Mouse (Mus musculus) midbrain, embryonic 12.5 days (tissue): ENCODE measurements around the gene Klhl22. TPM values are rescaled to one million over a fixed set of nuclear protein-coding genes. Genes with fewer than 3 reads are reported as not detected.

Experiments used
- ATAC-seq: fragments of 200-750 bp; cut with Nextera tagmentation; 2 replicates; pipeline ENCODE4 v1.8.0; 2017; ENCODE audit warnings: low read depth, moderate TSS enrichment, moderate library complexity; ENCODE audit not compliant: low FRiP score
- H3K27ac ChIP-seq: fragments of 300-500 bp; sonication (generic); replicated peaks from 2 replicates; pipeline ENCODE4 v1.5.1; 2016; ENCODE audit warnings: mild to moderate bottlenecking
- H3K27me3 ChIP-seq: fragments of 300-500 bp; sonication (generic); 2 replicates; pipeline ENCODE4 v1.6.1; 2016; ENCODE audit warnings: mild to moderate bottlenecking
- H3K36me3 ChIP-seq: fragments of 300-500 bp; sonication (generic); 2 replicates; pipeline ENCODE4 v1.6.1; 2016
- H3K4me1 ChIP-seq: fragments of 300-500 bp; sonication (generic); 2 replicates; pipeline ENCODE4 v1.6.1; 2016
- H3K4me2 ChIP-seq: fragments of 300-500 bp; sonication (generic); replicated peaks from 2 replicates; pipeline ENCODE4 v1.6.1; 2016; ENCODE audit warnings: mild to moderate bottlenecking, moderate library complexity
- H3K4me3 ChIP-seq: fragments of 300-500 bp; sonication (generic); 2 replicates; pipeline ENCODE4 v1.5.1; 2016; ENCODE audit warnings: mild to moderate bottlenecking
- H3K9ac ChIP-seq: fragments of 300-500 bp; sonication (generic); replicated peaks from 2 replicates; pipeline ENCODE4 v1.6.1; 2016; ENCODE audit warnings: mild to moderate bottlenecking, moderate library complexity
- H3K9me3 ChIP-seq: fragments of 300-500 bp; sonication (generic); 2 replicates; pipeline ENCODE4 v1.6.1; 2016; ENCODE audit warnings: mild to moderate bottlenecking
- WGBS: fragments of 180-500 bp; shearing (Covaris S2); methylation state at CpG from one replicate; pipeline ENCODE4 v1.1.7; 2016; 5-methylcytosine and 5-hydroxymethylcytosine counted together
- polyA plus RNA-seq: library from polyadenylated mRNA; unstranded; fragments of >200 nt; fragmentation: Nextera tagmentation; extraction: Ambion mirVana; gene quantifications from 2 replicates; pipeline ENCODE4 v1.2.1, GENCODE M21; 2016

The Klhl22 gene
- polyA plus RNA-seq, 1 experiment from 2014 or later = 57.9 TPM

DNA sequence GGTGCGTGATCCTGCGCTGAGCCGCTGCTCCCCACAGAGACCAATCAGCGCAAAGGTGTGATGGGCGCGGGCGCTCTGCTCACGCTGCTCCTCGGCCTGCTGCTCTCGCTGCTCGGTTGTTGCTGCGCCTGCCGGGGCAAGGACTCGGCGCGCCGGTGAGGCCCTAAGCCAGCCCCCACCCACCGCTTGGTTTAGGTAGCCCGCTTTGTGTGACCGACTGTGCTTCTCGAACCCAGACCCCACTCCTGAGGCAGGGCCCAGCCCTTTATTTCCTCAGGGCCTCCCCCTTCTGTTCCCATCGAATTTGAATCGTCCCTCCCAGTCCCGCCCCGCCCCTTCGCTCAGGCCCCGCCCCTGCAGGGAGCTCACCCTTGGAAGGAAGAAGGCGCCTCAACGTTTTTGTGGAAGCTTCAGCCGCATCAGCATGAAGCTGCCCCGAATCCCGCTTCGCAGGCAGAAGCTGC is 45.1 kb downstream of the Klhl22 start:
- Histone ChIP-seq H3K4me2 (peak overlapping the region; percentile 62), H3K9ac (0 out of 2 replicates have a peak overlapping the region, but pooled peaks have one; percentile 20), H3K27ac (no peak overlapping the region), H3K4me3 (peak overlapping the region; percentile 40), H3K27me3 (peaks cover 93% of the 10 kb centered on the region), H3K9me3 (no peaks in the 10 kb centered on the region), H3K4me1 (peaks cover 45% of the 10 kb centered on the region), H3K36me3 (no peaks in the 10 kb centered on the region)
- no peak for ATAC-seq
- 3% methylated on average over 33 of the region's 33 CpGs for WGBS

DNA sequence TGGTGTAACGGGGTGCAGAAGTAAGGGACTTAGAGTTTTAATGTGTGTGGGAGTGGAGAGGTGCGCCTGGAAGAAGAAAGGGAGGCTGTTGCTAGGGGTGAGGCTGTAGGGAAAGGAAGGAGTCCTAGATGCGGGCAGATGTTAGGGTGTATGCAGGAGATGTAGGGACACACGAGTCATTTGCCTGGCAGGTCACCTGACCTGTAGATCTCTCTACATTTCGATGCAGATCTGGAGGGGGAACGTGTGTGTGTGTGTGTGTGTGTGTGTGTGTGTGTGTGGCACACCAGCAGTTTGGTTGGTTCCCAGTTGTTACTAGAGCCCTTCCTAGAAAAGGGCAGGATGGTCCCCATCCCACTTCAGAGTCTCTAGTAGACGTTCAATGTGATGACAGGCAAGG is 45.6 kb downstream of the Klhl22 start:
- 0 out of 2 replicates have a peak overlapping the region, but pooled peaks have one; percentile 20 for H3K9ac ChIP-seq

DNA sequence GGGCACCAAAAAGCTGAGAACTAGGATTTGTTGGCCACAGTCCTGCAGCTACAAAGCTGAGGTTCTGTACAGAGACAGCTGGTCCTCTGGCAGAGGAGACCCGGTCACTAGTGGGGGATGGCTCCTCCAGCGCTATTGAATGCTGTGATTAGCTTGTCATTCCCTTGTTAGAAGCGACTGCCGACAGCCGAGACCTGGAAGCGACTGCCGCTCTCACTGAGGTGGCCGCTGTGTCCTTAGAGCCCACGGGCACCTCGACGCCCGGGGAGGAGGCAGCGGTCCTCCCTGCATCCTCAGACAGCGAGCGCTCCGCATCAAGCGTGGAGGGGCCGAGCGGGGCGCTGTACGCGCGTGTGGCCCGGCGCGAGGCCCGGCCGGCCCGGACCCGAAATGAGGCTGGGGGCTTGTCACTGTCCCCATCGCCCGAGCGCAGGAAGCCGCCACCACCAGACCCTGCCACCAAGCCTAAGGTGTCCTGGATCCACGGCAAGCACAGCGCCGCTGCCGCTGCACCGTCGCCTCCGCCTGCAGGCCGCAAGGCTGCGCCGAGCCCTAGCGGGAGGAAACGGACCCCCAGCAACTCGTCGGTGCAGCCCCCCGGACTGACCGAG is 47.3 kb downstream of the Klhl22 start:
- Histone ChIP-seq H3K36me3 (no peaks in the 10 kb centered on the region), H3K27me3 (peaks cover 91% of the 10 kb centered on the region), H3K4me3 (peak overlapping the region; percentile 65), H3K4me1 (peaks cover 51% of the 10 kb centered on the region), H3K9me3 (no peaks in the 10 kb centered on the region), H3K27ac (peak overlapping the region; percentile 77), H3K9ac (peak overlapping the region; percentile 93), H3K4me2 (peak overlapping the region; percentile 98)
- peak; percentile 16 for ATAC-seq
- 2% methylated on average over 38 of the region's 50 CpGs for WGBS

More for the DNA sequence above, 45.6 kb downstream of the Klhl22 start:
- no peak for ATAC-seq
- no peak overlapping the region for H3K27ac ChIP-seq
- H3K4me1 ChIP-seq = peaks cover 50% of the 10 kb centered on the region
- H3K4me3 ChIP-seq = peak overlapping the region; percentile 40
- 13% methylated on average over 7 of the region's 7 CpGs for WGBS
- peak overlapping the region; percentile 62 for H3K4me2 ChIP-seq
- H3K36me3 ChIP-seq = no peaks in the 10 kb centered on the region
- peaks cover 93% of the 10 kb centered on the region for H3K27me3 ChIP-seq
- no peaks in the 10 kb centered on the region for H3K9me3 ChIP-seq

DNA sequence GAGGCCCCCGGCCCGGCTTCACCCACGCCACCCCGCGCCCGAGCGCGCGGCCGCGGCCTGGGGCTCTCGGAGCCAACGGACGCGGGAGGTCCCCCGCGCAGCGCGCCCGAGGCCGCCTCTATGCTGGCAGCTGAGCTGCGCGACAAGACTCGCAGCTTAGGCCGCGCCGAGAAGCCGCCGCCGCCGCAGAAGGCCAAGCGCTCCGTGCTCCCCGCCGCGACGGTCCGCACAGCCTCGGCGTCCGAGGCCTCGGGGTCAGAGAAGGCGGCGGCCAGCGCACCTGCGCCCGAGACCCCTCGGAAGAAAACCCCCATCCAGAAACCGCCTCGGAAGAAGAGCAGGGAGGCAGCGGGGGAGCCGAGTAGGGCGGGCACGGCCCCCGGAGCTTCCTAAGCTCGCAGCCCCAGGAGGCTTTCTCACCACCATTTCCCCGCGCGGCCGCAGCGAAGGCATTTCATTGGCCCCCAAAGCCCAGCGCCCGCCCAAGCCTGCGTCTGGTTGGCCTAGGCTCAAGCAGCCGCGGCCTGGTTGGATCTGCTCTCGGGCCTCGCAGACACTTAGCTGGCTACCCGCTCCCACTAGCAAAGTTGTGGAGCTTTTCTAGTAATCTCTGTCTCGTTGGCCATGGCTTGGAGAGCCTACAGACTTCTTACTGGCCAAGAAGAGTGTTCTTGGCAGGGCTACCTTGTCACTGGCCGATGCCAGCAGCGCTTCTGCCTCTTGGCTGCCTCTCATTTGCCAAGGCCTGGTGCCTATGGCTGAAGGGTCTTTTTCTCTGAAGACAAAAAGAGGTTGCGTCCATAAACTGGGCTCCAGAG is 48.0 kb downstream of the Klhl22 start:
- Histone ChIP-seq H3K27ac (peak overlapping the region; percentile 77), H3K36me3 (no peaks in the 10 kb centered on the region), H3K27me3 (peaks cover 89% of the 10 kb centered on the region), H3K9ac (peak overlapping the region; percentile 93), H3K9me3 (no peaks in the 10 kb centered on the region), H3K4me3 (peak overlapping the region; percentile 65), H3K4me1 (peaks cover 50% of the 10 kb centered on the region), H3K4me2 (peak overlapping the region; percentile 98)
- peak; percentile 88 for ATAC-seq
- WGBS = 3% methylated on average over 66 of the region's 73 CpGs

DNA sequence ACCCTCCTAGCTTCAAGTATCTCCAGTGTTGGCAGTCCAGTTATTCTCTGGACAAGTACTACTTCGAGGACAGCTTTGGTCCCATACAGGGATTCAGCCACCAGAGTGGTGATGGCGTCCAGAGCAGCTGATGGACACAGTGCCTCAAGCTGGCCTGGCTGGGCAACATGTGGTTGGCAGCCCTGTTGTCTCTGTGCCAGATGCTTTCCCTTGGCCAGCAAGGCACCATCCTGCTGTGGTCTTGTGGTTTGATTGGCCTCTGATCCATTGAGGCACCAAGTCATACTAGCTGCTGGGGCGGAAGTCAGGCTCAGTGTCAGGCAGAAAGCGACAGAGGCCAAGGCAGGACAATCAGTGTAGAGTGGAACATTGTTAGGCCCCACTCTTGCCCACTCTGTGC is 49.7 kb downstream of the Klhl22 start:
- no peak overlapping the region for H3K27ac ChIP-seq
- H3K4me2 ChIP-seq = no peak overlapping the region
- peaks cover 32% of the 10 kb centered on the region for H3K4me1 ChIP-seq
- ATAC-seq = no peak
- peaks cover 89% of the 10 kb centered on the region for H3K27me3 ChIP-seq
- no peaks in the 10 kb centered on the region for H3K36me3 ChIP-seq
- no peak overlapping the region for H3K9ac ChIP-seq
- H3K9me3 ChIP-seq = no peaks in the 10 kb centered on the region
- H3K4me3 ChIP-seq = no peak overlapping the region
- WGBS = 83% methylated on average over 4 of the region's 4 CpGs

DNA sequence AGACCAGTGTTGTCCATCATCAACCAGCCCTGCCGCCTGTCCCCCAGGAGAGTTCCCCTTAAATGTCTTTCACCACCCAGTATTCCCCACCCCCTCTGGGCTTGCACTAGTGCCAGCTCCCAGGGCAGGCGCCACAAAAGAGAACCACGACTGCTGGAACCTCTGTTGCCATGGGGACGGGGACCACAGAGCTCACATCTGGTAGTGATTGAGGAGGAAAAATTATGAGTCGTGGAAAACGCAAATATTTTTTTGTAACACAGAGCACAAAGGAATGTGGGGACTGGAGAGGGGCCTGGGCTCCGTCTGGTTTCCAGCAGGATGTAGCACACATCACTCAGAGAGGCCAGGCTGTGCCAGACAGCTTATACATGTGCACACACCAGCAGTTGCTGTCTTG is 50.3 kb downstream of the Klhl22 start:
- H3K27me3 ChIP-seq = peaks cover 89% of the 10 kb centered on the region
- WGBS = 34% methylated on average over 7 of the region's 7 CpGs
- H3K9ac ChIP-seq = no peak overlapping the region; the same call in 1 of the 2 replicates
- ATAC-seq = no peak
- no peak overlapping the region for H3K4me3 ChIP-seq
- no peaks in the 10 kb centered on the region for H3K9me3 ChIP-seq
- 0 out of 2 replicates have a peak overlapping the region, but pooled peaks have one; percentile 3 for H3K27ac ChIP-seq
- peaks cover 26% of the 10 kb centered on the region for H3K4me1 ChIP-seq
- no peak overlapping the region for H3K4me2 ChIP-seq
- H3K36me3 ChIP-seq = no peaks in the 10 kb centered on the region

DNA sequence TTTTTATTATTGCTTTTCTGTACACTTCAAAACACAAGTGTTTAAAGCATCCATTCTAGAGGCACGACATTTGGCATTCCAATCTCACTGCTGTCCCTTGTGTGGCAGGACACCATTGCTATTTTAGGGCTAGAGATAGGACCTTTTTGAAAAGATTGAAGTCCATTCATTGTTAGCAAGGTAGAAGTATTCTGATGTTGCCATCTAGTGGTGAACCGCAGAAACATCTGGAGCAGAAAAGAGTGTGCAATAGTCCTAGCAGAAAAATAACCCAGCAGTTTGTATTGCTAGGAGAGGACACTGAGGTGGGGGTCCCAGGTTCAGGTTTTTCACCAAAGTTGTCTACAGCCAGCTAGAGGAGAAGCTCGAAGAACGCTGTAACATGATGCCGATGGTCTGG is 52.7 kb downstream of the Klhl22 start:
- Histone ChIP-seq H3K4me3 (no peak overlapping the region), H3K36me3 (no peaks in the 10 kb centered on the region), H3K4me2 (no peak overlapping the region), H3K9ac (no peak overlapping the region), H3K4me1 (peaks cover 25% of the 10 kb centered on the region), H3K9me3 (no peaks in the 10 kb centered on the region), H3K27ac (no peak overlapping the region), H3K27me3 (peaks cover 89% of the 10 kb centered on the region)
- WGBS = 6% methylated on average over 5 of the region's 5 CpGs
- no peak for ATAC-seq

DNA sequence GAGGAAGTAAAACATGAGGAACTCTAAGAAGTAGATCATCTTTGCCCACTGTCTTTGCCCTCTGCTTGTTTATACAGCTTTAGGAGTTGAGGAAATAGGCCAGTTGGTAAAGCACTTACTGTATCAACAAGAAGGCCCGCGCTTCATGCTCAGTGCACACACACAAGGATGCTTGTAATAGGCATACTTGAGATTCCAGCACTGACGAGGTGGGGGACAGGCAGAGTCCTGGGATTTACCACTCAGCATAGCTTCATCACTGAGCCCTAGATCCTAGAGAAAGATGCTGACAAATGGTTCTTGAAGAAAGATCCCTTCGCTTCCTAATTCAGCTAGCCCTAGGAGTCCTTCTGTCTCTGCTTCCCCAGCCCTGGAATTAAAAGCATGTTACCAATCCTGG is 53.8 kb downstream of the Klhl22 start:
- Histone ChIP-seq H3K4me2 (no peak overlapping the region), H3K27ac (no peak overlapping the region), H3K9ac (no peak overlapping the region), H3K4me3 (no peak overlapping the region), H3K36me3 (no peaks in the 10 kb centered on the region), H3K4me1 (peaks cover 20% of the 10 kb centered on the region), H3K9me3 (no peaks in the 10 kb centered on the region), H3K27me3 (peaks cover 89% of the 10 kb centered on the region)
- WGBS = 59% methylated on average over 4 of the region's 4 CpGs
- no peak for ATAC-seq

DNA sequence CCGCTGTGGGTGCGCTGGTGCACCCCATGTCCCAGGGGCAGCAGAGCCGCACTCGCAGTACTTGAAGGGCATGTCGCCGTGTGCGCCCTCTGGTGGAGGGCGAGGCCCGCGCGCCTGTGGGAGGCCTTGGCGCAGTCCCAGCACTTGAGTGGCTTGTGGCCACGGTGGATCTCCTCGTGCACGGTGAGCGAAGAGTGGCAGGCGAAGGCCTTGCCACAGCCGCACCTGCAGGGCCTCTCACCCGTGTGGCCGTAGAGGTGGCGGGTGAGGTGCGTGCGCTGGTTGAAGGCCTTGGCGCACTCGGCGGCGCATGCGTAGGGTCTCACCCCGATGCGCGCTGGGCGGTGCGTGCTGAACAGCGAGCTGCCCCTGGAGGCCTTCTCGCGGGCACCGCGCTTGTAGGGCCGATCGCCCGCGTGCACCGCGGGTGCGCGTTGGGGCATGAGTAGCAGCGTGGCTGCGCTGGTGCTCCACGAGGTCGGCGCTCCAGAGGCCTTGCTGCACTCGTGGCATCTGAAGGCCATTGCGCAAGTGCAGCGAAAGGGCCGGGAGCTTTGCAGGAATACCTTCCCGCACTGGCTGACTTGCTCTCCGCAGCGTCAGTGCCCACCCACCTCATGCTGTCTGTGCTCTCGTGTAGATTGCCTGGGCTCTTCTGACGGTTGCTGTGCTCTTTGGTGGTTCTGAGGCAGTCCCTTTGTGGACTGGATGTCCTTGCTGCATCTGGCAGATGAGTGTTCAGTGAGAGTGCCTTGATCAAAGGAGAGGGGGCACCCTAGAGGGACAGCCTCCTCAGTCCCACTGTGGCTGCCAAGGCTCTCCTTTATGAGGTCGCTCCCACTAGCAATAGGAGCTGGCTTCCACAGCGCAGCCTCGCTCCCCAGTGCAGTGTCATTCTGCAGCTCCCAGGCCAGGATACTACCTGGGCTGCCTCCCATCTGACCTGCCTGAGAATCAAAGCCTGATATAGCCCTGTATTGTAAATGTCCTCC is 56.3 kb downstream of the Klhl22 start:
- Histone ChIP-seq H3K4me1 (peaks cover 12% of the 10 kb centered on the region; the same call in 1 of the 2 replicates), H3K9ac (peak overlapping the region; percentile 71), H3K4me2 (peak overlapping the region; percentile 88), H3K27me3 (peaks cover 79% of the 10 kb centered on the region), H3K9me3 (no peaks in the 10 kb centered on the region), H3K27ac (no peak overlapping the region), H3K4me3 (peak overlapping the region; percentile 54), H3K36me3 (no peaks in the 10 kb centered on the region)
- ATAC-seq = peak; percentile 80
- WGBS = 1% methylated on average over 63 of the region's 63 CpGs

DNA sequence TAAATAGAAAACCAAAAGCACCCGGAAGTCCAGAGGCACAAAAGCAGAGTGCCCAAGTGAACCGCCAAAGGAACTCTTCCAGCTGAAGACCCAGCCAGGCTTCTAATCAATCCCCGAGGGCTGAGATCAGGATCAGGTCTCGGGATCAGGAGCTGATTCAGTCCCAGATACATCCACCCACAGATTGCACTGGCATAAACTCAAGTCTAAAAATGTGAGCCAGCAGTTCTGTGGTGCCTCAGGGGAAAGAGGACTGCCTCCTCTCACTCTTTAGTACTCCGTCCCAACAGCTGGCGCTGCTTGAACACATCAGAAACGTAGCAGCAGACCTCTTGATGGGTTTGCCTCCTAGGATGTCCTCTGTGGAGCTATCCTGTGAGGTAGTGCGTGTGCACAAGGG is 57.1 kb downstream of the Klhl22 start:
- Histone ChIP-seq H3K36me3 (no peaks in the 10 kb centered on the region), H3K4me2 (no peak overlapping the region), H3K27me3 (peaks cover 75% of the 10 kb centered on the region), H3K9ac (no peak overlapping the region), H3K4me1 (peaks cover 12% of the 10 kb centered on the region; the same call in 1 of the 2 replicates), H3K27ac (no peak overlapping the region), H3K9me3 (no peaks in the 10 kb centered on the region), H3K4me3 (no peak overlapping the region)
- ATAC-seq = no peak
- WGBS = 87% methylated on average over 8 of the region's 8 CpGs

DNA sequence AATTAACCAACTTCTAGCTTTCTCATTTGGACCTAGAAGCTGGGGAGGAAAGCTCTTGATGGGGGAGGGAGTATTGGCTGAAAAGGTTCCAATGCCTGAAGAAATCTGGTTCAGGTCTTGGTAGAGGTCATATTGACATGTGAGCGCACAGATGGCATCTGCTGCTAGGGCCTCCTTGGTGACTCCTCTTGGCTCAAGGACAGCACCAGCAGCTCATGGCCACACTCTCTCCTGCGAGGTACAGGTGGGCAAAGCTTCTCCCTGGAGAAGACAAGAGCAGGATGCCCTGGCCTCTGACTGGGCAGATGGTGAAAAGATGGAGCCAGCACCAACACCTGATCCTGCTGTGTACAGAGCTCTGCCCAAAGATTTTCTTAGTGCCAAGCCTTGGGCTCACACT is 67.1 kb downstream of the Klhl22 start:
- no peak overlapping the region for H3K27ac ChIP-seq
- H3K36me3 ChIP-seq = no peaks in the 10 kb centered on the region
- H3K9ac ChIP-seq = no peak overlapping the region
- no peak overlapping the region for H3K4me2 ChIP-seq
- no peak for ATAC-seq
- H3K27me3 ChIP-seq = peaks cover 29% of the 10 kb centered on the region
- no peaks in the 10 kb centered on the region for H3K4me1 ChIP-seq
- H3K9me3 ChIP-seq = no peaks in the 10 kb centered on the region
- 82% methylated on average over 2 of the region's 2 CpGs for WGBS
- no peak overlapping the region for H3K4me3 ChIP-seq
